Mouse (Mus musculus) inflammation-experienced regulatory T-cells, adult 16 weeks (primary cell): Measurements from ENCODE around the gene Pim1. TPM values are rescaled to one million over a fixed set of nuclear protein-coding genes. Genes with fewer than 3 reads are reported as not detected.

ENCODE experiments used
- polyA plus RNA-seq: library from polyadenylated mRNA; unstranded; fragments of 100-300 nt; shearing (Covaris generic); gene quantifications from one replicate; pipeline ENCODE4 v1.2.1, GENCODE M21; 2017

Gene Pim1
- 34.1 TPM for polyA plus RNA-seq

GRCm38 (mm10) chr17:29490713-29491581 is at the start of gene Pim1:
Pim1 (plus strand) TSS chr17:29490753.

Other genes starting within 250 kb of the Pim1 start
- 98.4 TPM for gene Ppil1, start 226.6 kb upstream of the Pim1 start, polyA plus RNA-seq
- 151 TPM for gene BC004004, start 222.0 kb upstream of the Pim1 start, polyA plus RNA-seq
- not detected for gene Pi16, start 173.1 kb upstream of the Pim1 start, polyA plus RNA-seq
- gene Mtch1, start 142.8 kb upstream of the Pim1 start, polyA plus RNA-seq, result 4.8 TPM
- gene Fgd2, start 129.8 kb upstream of the Pim1 start, polyA plus RNA-seq, result 3.1 TPM
- gene Gm17657, start 58.9 kb downstream of the Pim1 start, polyA plus RNA-seq, result not detected
- 33.6 TPM for gene Tbc1d22b, start 59.0 kb downstream of the Pim1 start, polyA plus RNA-seq
- 5.2 TPM for gene Tmem217, start 61.6 kb downstream of the Pim1 start, polyA plus RNA-seq
- 61.8 TPM for gene Rnf8, start 124.0 kb downstream of the Pim1 start, polyA plus RNA-seq
- 6.4 TPM for gene Gm28043, start 124.1 kb downstream of the Pim1 start, polyA plus RNA-seq
- 302 TPM for gene Cmtr1, start 169.8 kb downstream of the Pim1 start, polyA plus RNA-seq
- gene Ccdc167, start 226.3 kb downstream of the Pim1 start, polyA plus RNA-seq, result 11.7 TPM